Mouse (Mus musculus) embryonic fibroblast, embryonic 13.5 days (primary cell): ENCODE measurements around the gene Galnt7. TPM values are rescaled to one million over a fixed set of nuclear protein-coding genes. Genes with fewer than 3 reads are reported as not detected.

ENCODE experiments used
- H3K27ac ChIP-seq: 2 replicates; pipeline ENCODE4 v1.5.1; 2012; ENCODE audit warnings: low read length, control low read depth, inconsistent platforms; ENCODE audit not compliant: insufficient read depth
- H3K4me1 ChIP-seq: 2 replicates; pipeline ENCODE4 v1.6.1; 2011; ENCODE audit warnings: low read length; ENCODE audit not compliant: control insufficient read depth, insufficient read depth
- H3K4me3 ChIP-seq: 2 replicates; pipeline ENCODE4 v1.5.1; 2011; ENCODE audit warnings: mild to moderate bottlenecking, control low read depth, low read length; ENCODE audit not compliant: insufficient read depth
- CTCF ChIP-seq: IDR thresholded peaks from 2 replicates; pipeline ENCODE4 v1.5.1; 2011; ENCODE audit warnings: mild to moderate bottlenecking, control low read depth, low read length, moderate library complexity, borderline replicate concordance; ENCODE audit not compliant: insufficient read depth
- POLR2A ChIP-seq: IDR thresholded peaks from 2 replicates; pipeline ENCODE4 v1.6.1; 2011; ENCODE audit warnings: low read depth, mild to moderate bottlenecking, control low read depth, low read length, moderate library complexity
- polyA plus RNA-seq: library from polyadenylated mRNA; stranded (reverse); fragments of >200 nt; gene quantifications from 2 replicates; pipeline ENCODE4 v1.2.4, GENCODE M21; 2011; ENCODE audit warnings: low read depth; ENCODE audit not compliant: missing spikeins, insufficient read length

The Galnt7 gene
- polyA plus RNA-seq, 1 experiment = 8.2 TPM

DNA sequence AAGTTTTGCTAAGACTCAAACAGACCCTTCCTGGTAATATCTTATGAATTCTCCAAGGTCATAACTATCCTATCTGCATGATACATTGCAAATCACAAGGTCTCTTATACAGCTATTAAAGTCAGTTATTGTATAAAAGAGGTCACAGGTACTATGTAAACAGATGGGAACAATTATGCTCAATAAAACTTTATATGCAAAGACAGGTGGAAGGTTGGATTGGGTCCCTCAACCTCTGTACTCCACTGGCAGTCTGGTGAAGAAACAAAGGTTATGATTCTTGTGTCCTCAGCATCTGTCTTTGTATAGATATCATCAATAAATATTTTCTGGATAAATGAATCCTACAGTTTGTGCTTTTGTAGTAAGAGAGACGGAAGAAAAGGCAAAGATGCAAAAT lies 64.2 kb downstream of the Galnt7 start:
- Histone ChIP-seq H3K4me3 (no peak overlapping the region), H3K27ac (no peak overlapping the region), H3K4me1 (peaks cover 13% of the 10 kb centered on the region)
- no peak for TF ChIP-seq CTCF
- TF ChIP-seq POLR2A = no peak

DNA sequence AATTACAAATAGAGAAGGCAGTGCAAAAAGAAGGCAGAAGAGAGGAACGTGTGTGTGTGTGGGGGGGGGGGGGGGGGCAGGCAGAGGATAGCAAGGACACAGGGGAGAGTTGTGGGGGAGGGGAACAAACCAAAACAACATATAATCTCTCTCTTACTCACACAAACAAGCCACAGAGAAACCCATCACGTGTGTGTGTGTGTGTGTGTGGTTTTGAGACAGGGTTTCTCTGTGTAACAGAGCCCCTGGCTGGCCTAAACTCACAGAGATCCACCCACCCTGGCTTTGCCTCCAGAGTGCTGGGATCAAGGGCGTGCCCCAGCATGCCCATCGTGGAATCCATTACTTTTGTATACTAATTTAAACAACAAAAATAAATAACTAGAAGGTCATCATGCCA lies 66.2 kb downstream of the Galnt7 start:
- TF ChIP-seq POLR2A = no peak
- no peak for TF ChIP-seq CTCF

DNA sequence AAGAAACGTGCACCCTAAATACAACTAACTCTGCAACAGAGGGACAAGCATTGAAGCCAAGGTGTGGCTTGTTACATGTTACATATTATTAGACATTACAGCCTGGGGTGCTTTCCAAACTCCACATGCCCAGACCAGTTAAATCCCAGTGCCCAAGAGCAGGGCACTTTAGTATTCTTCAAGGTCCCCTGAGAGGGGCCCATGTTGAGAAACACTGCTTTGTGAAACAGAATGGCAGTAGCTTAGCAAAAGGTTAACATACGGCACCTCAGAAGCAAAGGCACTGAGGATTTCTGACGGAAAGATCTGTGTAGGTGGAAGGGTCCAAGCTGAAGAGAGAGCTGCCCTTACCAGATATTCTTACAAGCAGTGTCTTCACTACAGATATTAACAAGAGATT lies 67.0 kb downstream of the Galnt7 start:
- peaks cover 13% of the 10 kb centered on the region for H3K4me1 ChIP-seq
- H3K4me3 ChIP-seq = no peak overlapping the region
- no peak overlapping the region for H3K27ac ChIP-seq
- no peak for TF ChIP-seq CTCF
- no peak for TF ChIP-seq POLR2A

More for the DNA sequence above, 66.2 kb downstream of the Galnt7 start:
- peaks cover 13% of the 10 kb centered on the region for H3K4me1 ChIP-seq
- no peak overlapping the region; the same call in 1 of the 2 replicates for H3K27ac ChIP-seq
- H3K4me3 ChIP-seq = no peak overlapping the region

DNA sequence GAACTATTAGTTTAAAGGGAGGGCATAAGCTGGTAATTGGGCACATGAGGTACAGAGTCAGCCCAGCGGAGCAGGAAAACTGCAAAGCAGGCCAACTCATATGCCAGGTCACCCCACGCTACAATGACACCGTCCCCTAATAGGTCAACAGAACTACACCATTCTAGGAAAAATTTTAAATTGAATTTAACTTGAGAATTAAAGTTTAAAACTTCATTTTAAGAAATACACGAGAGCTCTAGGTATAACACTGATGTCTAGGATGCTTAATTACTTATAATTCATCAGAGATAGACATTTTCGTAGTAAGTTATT lies 67.7 kb downstream of the Galnt7 start:
- TF ChIP-seq POLR2A (no peak), CTCF (no peak)

DNA sequence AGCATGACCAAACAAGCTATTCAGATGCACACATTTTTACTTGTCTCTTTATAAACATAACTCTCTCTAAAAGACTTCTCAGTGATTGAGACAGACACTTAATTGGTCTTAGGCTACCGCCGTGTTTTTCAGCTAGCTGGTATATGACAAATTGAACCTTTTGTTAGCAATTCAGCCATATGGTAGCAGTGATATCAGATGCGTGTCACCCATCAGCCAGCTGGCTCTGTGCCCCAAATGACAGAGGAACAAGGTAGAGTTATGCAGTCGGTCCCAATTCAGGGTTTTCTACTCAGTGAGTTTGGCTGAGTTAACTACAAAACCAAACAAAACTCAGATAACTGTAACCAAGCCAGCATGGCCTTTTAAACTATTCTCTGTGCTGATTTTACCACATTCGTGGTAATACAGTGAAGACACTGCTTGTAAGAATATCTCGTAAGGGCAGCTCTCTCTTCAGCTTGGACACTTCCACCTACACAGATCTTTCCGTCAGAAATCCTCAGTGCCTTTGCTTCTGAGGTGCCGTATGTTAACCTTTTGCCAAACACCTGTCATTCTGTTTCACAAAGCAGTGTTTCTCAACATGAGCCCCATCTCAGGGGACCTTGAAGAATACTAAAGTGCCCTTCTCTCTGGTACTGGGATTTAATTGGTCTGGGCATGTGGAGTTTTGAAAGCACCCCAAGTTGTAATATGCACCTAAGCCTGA lies 68.3 kb downstream of the Galnt7 start:
- no peak for TF ChIP-seq CTCF
- TF ChIP-seq POLR2A = no peak
- Histone ChIP-seq H3K4me3 (no peak overlapping the region), H3K27ac (no peak overlapping the region), H3K4me1 (peaks cover 11% of the 10 kb centered on the region)

More for the DNA sequence above, 67.7 kb downstream of the Galnt7 start:
- Histone ChIP-seq H3K4me1 (peaks cover 13% of the 10 kb centered on the region), H3K4me3 (no peak overlapping the region), H3K27ac (no peak overlapping the region)

DNA sequence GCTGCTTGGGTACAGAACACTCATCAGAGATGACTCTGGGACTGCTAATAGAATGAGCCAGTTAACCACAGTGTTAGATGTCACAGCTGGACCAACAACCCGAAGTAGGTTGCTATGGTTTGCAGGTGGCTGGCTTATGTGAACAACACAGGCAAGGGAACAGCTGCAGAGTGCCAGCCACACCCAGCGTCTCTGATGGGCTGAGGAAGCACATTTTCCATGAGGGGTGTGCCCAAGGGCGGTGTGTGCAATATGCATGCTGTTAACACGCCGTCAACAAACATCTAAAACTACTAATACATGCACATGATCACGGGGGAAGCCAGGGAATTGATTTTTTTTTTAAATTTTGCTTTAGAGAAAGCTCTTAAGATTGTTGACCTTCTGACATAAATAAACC lies 73.0 kb downstream of the Galnt7 start:
- TF ChIP-seq POLR2A = no peak
- no peak for TF ChIP-seq CTCF
- Histone ChIP-seq H3K4me1 (peaks cover 3% of the 10 kb centered on the region; the same call in 1 of the 2 replicates), H3K4me3 (no peak overlapping the region), H3K27ac (no peak overlapping the region)

DNA sequence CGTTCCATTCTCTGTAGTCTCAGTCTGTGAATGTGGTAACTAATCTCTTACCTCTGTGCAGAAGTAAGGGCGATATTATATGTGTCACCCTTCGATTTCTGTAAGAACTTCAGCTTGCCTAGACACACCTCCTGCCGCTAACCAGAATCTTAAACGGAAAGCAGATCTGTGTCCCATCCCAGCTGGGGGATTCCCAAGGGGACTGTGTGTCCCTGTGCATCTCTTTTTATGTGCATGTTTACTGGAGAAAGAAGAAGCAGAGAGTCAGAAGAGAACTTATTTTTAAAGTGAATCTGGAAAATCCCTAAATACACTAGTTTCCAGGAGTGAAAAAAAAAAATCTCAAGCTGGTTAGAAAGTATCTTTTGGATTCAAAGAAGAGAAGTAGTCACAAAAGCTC lies 75.5 kb downstream of the Galnt7 start:
- 0 out of 2 replicates have a peak, but pooled peaks cover 3% of the 10 kb centered on the region for H3K4me1 ChIP-seq
- TF ChIP-seq POLR2A (no peak), CTCF (no peak)
- H3K4me3 ChIP-seq = no peak overlapping the region
- no peak overlapping the region for H3K27ac ChIP-seq

DNA sequence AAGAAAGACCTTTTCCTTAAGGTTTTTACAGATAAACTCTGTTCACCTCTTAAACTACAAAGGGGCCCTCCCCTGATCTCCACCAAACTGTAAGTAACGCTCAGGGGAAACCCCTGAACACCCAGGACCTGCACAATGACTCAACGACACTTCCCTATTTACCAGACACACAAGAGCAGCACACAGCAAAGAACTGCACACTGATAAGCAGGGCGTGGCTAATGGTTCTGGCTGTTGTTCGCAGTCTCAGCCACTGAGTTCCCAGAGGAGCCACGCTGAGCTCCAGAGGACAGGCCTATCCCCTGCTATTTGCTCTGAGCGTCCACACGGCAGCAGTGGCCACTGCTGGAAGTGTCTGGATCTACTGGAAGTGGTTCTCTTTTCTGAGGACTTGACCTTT lies 76.6 kb downstream of the Galnt7 start:
- Histone ChIP-seq H3K4me3 (no peak overlapping the region), H3K27ac (no peak overlapping the region), H3K4me1 (0 out of 2 replicates have a peak, but pooled peaks cover 3% of the 10 kb centered on the region)
- TF ChIP-seq CTCF (no peak), POLR2A (no peak)

DNA sequence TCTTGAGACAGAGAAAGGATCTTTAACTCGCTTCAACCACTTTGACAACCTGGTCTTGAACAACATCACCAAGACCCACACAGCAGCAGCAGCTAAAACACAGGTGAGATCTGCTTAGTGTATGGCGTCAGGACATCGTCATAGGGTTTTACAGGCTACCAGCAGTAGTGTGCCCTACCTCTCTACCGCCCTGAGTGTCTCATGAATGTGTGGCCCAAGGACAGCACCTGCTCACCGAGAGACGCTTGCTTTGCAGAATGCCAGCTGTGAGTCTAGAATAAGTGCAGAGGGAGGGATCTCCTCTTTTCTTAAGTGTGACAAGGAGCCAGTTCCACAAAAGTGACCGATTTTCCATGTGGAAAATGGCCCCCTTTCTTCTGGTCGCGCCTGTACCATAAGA lies 77.5 kb downstream of the Galnt7 start:
- H3K27ac ChIP-seq = no peak overlapping the region
- TF ChIP-seq POLR2A = no peak
- TF ChIP-seq CTCF = no peak
- H3K4me3 ChIP-seq = no peak overlapping the region
- 0 out of 2 replicates have a peak, but pooled peaks cover 3% of the 10 kb centered on the region for H3K4me1 ChIP-seq

DNA sequence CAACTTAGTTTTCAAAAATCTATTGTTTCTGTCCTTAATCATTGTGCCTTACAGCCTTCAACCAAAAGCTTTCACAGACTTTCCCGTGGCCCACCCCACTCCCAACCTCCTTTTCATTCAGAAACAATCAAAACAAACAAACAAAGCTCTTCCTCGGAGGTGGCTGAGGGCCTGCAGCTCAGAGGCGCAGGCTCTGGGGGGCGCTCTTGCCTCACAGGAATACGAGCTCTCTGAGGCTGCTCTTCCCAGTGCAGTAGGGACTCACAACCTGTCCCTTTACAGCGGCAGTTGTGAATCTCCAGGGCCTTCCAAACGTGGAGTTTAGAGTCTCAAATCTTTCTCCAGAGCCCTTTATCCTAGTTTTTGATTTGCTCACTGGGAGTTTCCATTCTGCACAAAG lies 78.4 kb downstream of the Galnt7 start:
- Histone ChIP-seq H3K4me3 (no peak overlapping the region), H3K27ac (no peak overlapping the region), H3K4me1 (0 out of 2 replicates have a peak, but pooled peaks cover 3% of the 10 kb centered on the region)
- peak; percentile 82 for TF ChIP-seq CTCF
- TF ChIP-seq POLR2A = no peak
